Mouse (Mus musculus): ENCODE measurements around the gene Hist1h3g. TPM values are rescaled to one million over a fixed set of nuclear protein-coding genes. Genes with fewer than 3 reads are reported as not detected.
"Not testable (repeated sequence)": the region's sequence is repeated elsewhere in the genome, so short reads cannot be mapped to it uniquely, and the experiment has no call there.

Hist1h3g gene
- polyA plus RNA-seq, 3 experiments from 2014 or later, result 1.5 TPM; not detected in 2

- not testable (repeated sequence) for ATAC-seq
These were observed 25.5 kb downstream of the Hist1h3g start for GRCm38 (mm10) chr13:23560699-23561098.

- peak; percentile 2 for ATAC-seq
These were observed 26.3 kb downstream of the Hist1h3g start for GRCm38 (mm10) chr13:23561531-23561882.

GRCm38 (mm10) chr13:23561883-23562659 is 26.8 kb downstream of the Hist1h3g start, which contains the start of gene Hist1h3e:
Hist1h3e (minus strand) TSS chr13:23562369.
- peak; percentile 96 for ATAC-seq

DNA sequence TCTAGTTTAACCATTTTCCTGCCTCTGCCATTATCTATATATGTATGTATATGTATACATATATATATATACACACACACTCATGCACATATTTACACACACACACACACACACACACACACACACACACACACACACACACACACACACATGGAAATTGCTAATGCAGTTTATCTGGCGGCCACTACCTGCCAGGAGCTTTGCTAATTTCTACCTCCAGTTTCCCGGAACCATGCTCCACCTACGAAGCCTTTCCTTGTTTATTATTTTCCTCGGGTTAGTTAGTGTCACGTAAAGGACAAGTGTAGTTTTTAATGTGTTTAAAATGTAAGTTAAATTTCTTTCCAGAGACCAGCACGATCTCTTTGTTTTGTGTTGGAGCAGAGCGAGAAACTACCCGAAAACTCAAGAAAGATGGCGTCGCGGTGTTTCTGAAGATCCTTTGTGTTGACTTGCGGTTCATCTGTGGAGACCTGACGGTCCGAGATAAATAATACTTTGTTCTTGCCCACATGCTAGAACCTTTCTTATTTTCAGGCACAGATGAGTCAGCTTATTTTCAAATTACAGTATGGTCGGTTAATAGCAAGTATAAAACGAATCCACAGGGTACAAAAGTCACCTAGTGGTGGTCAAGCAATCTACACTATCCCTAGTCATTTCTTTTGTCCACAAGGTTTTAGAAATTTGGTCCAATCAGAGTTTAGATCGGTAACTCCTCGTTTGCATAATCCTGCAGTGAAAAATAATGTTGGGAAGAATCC is 27.7 kb downstream of the Hist1h3g start:
- ATAC-seq, result peak; percentile 12

- no peak for ATAC-seq
These were observed 29.3 kb downstream of the Hist1h3g start for GRCm38 (mm10) chr13:23564482-23564881.

DNA sequence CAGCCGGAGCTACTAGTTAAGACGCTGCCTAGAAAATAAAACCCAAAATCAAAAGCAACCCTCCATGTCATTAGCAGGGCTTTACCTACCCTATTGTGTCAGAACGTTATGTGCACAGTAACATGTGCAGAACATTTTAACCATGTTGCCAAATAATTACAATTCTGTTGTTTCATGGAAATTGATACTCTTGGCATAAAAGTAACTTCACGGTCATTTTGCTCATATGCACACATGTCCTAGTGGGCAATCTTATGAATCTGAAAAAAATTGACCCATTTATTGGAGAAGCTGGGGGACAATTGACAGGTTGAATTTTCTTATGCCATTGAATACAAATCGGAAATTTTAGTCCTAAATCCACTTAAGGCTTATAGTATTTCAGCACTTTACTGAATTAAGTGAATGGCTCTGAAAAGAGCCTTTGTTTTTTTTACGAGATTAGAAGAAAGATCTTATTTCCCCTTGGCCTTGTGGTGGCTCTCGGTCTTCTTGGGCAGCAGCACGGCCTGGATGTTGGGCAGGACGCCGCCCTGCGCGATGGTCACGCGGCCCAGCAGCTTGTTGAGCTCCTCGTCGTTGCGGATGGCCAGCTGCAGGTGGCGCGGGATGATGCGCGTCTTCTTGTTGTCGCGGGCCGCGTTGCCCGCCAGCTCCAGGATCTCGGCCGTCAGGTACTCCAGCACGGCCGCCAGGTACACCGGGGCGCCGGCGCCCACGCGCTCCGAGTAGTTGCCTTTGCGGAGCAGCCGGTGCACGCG is 35.2 kb downstream of the Hist1h3g start:
- peak; percentile 12 for ATAC-seq

GRCm38 (mm10) chr13:23571022-23571503 is 35.8 kb downstream of the Hist1h3g start, which contains the start of the genes Hist1h2ae and Hist1h2bg:
Hist1h2ae (minus strand) TSS chr13:23571220.
Hist1h2bg (plus strand) TSS chr13:23571396.
- ATAC-seq, result peak; percentile 89

DNA sequence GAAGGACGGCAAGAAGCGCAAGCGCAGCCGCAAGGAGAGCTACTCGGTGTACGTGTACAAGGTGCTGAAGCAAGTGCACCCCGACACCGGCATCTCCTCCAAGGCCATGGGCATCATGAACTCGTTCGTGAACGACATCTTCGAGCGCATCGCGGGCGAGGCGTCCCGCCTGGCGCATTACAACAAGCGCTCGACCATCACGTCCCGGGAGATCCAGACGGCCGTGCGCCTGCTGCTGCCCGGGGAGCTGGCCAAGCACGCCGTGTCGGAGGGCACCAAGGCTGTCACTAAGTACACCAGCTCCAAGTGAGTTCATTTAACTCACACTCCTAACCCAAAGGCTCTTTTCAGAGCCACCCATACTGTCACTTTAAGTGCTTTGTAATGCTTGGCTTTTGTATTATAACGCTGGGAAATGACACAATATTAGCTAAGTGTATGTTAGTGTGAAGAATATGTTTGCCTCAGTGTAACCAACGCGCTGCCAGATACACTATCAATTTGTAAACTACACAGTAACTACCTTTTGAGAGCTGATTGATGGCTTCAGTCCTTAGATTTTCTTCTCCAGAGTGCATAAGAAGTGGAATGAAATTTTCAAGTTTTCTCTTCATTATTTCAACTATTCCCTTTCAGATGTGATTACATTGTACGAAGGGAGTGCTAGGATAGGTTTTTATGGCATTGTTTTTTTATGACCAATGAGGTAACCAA is 36.4 kb downstream of the Hist1h3g start:
- ATAC-seq, result peak; percentile 2

- no peak for ATAC-seq
These were observed 37.2 kb downstream of the Hist1h3g start for GRCm38 (mm10) chr13:23572218-23573033.

GRCm38 (mm10) chr13:23573034-23573897 is 38.0 kb downstream of the Hist1h3g start:
- not testable (repeated sequence) for ATAC-seq

DNA sequence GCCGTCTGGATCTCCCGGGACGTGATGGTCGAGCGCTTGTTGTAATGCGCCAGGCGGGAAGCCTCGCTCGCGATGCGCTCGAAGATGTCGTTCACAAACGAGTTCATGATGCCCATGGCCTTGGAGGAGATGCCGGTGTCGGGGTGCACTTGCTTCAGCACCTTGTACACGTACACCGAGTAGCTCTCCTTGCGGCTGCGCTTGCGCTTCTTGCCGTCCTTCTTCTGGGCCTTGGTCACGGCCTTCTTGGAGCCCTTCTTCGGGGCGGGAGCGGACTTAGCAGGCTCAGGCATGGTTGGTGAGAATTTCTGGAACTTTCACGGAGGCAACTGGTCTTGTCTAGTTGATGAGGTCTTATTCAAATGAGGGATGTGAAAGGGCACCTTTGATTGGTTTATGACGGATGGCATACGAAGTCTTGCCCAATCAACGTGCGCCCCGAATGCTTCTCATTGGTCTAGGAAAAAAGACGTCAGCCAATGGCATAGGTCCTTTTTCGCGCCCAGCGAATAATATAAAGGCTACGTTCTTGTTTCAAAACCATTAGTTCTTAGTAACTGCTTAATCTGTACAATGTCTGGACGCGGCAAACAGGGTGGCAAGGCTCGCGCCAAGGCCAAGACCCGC is 38.8 kb downstream of the Hist1h3g start, which contains the start of the genes Hist1h2bf and Hist1h2ad:
Gene Hist1h2bf, minus strand, starts transcription at position 299 of the 627 bp plus-strand sequence.
Gene Hist1h2ad, plus strand, starts transcription at position 484 of the 627 bp plus-strand sequence.
- ATAC-seq, result peak; percentile 76

GRCm38 (mm10) chr13:23574546-23575170 is 39.4 kb downstream of the Hist1h3g start:
- not testable (repeated sequence) for ATAC-seq

- ATAC-seq, result peak; percentile 30
These were observed 40.1 kb downstream of the Hist1h3g start, which contains the start of gene Hist1h3d for GRCm38 (mm10) chr13:23575271-23575851. Hist1h3d (plus strand) TSS chr13:23575763.

- not testable (repeated sequence) for ATAC-seq
These were observed 40.7 kb downstream of the Hist1h3g start for GRCm38 (mm10) chr13:23575864-23576313.

DNA sequence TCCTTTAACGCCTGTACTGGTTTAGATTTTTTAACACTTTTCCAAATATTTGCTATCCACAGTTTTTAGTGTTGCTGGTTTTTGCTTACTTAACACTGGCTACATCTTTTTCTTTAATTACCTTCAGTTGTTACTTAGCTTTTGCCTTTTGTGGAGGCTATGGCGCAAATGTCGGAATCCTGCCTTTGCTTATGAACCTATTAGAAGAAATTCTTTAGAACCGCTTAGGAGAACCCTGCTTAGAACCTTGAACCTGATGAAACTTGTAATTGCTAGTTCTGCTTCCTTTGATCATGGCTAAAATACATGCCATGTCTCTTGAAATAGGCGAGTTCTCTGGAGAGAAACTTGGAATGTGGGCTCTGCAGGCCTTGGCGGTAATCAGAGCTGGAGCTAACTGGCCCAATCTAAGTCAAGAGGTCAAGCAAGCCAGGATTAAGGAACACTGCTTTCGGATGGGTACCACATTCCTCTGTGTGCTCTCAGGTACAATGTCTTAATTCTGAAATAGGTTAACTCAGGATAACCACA is 41.2 kb downstream of the Hist1h3g start:
- ATAC-seq, result no peak

GRCm38 (mm10) chr13:23576906-23577639 is 41.9 kb downstream of the Hist1h3g start:
- no peak for ATAC-seq

- ATAC-seq, result no peak
These were observed 42.6 kb downstream of the Hist1h3g start for GRCm38 (mm10) chr13:23577835-23578234.
